Mouse (Mus musculus): ENCODE data around the gene Rpf2. TPM values are rescaled to one million over a fixed set of nuclear protein-coding genes. Genes with fewer than 3 reads are reported as not detected.

Gene Rpf2
- polyA plus RNA-seq (2015; fragmentation: Nextera tagmentation; extraction: Ambion mirVana), result 61.9 and 63.6 TPM in 2 replicates

GRCm38 (mm10) chr10:40246374-40247165, at the start of gene Rpf2:
Rpf2 (minus strand) TSS chr10:40247036.
- WGBS, result under 1% methylated on average over 54 of the region's 54 CpGs
- peak within 1 kb of the TSS; percentile 60 for H3K9ac ChIP-seq
- peak within 1 kb of the TSS; percentile 73 for H3K4me3 ChIP-seq
- H3K27me3 ChIP-seq (replicated peaks), result no peaks in the 10 kb centered on the region
- peaks cover 40% of the 10 kb centered on the region for H3K36me3 ChIP-seq (replicated peaks)
- H3K4me2 ChIP-seq, result peak within 1 kb of the TSS; percentile 76
- no peaks in the 10 kb centered on the region for H3K9me3 ChIP-seq
- peak within 1 kb of the TSS; percentile 84 for H3K27ac ChIP-seq
- peak; percentile 96 for ATAC-seq (replicated peaks)
- peaks cover 17% of the 10 kb centered on the region for H3K4me1 ChIP-seq

DNA sequence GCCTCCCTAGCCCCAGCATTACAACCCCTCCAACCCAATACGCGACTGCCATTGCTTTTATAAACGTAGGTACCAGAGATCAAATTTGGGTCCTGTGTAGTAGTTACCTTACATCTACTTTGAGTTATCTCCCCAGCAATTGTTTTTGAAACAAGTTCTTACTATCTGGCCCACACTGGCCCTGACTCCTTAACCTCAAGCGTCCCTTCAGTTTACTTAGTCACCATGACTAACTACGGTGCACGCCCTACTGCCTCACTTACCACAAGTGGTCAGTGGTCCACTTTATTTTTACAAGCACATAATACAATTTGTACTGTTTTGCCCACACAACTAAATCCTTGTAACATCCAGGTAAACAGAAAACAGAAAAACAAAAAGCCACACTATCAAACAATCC, 45.8 kb upstream of the Rpf2 start:
- Histone ChIP-seq H3K4me2 (no peak overlapping the region), H3K4me1 (0 out of 2 replicates have a peak, but pooled peaks cover 4% of the 10 kb centered on the region), H3K9me3 (no peaks in the 10 kb centered on the region), H3K27ac (no peak overlapping the region), H3K9ac (no peak overlapping the region), H3K36me3 (replicated peaks) (peaks cover 2% of the 10 kb centered on the region; the same call in 1 of the 2 replicates), H3K27me3 (replicated peaks) (no peaks in the 10 kb centered on the region), H3K4me3 (no peak overlapping the region)
- WGBS, result 95% methylated on average over 6 of the region's 6 CpGs
- no peak for ATAC-seq (replicated peaks)

GRCm38 (mm10) chr10:40286767-40287166, 39.9 kb upstream of the Rpf2 start:
- no peak for ATAC-seq (replicated peaks)
- peaks cover 2% of the 10 kb centered on the region; the same call in 1 of the 2 replicates for H3K36me3 ChIP-seq (replicated peaks)
- 94% methylated on average over 1 of the region's 1 CpGs for WGBS
- no peak overlapping the region for H3K27ac ChIP-seq
- H3K27me3 ChIP-seq (replicated peaks), result no peaks in the 10 kb centered on the region
- H3K9ac ChIP-seq, result no peak overlapping the region
- no peak overlapping the region for H3K4me2 ChIP-seq
- no peaks in the 10 kb centered on the region for H3K4me1 ChIP-seq
- no peaks in the 10 kb centered on the region for H3K9me3 ChIP-seq
- no peak overlapping the region for H3K4me3 ChIP-seq

- H3K36me3 ChIP-seq (replicated peaks), result peaks cover 2% of the 10 kb centered on the region; the same call in 1 of the 2 replicates
- no peak overlapping the region for H3K4me3 ChIP-seq
- no peaks in the 10 kb centered on the region for H3K9me3 ChIP-seq
- no peak for ATAC-seq (replicated peaks)
- no peaks in the 10 kb centered on the region for H3K4me1 ChIP-seq
- H3K9ac ChIP-seq, result no peak overlapping the region
- no peaks in the 10 kb centered on the region for H3K27me3 ChIP-seq (replicated peaks)
- H3K27ac ChIP-seq, result no peak overlapping the region
- 72% methylated on average over 1 of the region's 1 CpGs for WGBS
- no peak overlapping the region for H3K4me2 ChIP-seq
These were observed 38.7 kb upstream of the Rpf2 start for GRCm38 (mm10) chr10:40285571-40285970.

DNA sequence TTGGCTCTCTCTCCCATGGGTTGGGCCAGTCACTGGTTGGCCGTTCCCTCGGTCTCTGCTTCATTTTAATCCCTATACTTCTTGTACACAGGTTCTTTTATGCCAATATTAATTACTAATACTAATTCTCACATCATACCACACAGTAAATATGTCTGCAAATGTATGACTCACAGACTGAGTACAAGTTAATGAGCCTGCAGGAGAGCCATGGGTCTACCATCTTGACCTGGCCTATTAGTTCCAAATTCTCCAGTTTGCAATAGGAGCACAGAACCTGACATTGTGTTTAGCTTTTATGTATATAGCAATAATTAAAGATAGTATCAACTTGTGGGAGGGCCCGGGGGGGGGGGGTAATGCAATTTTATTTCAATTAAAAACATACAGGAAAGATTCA, 38.2 kb upstream of the Rpf2 start:
- WGBS, result 93% methylated on average over 3 of the region's 3 CpGs
- ATAC-seq (replicated peaks), result no peak
- H3K27ac ChIP-seq, result no peak overlapping the region

GRCm38 (mm10) chr10:40284179-40284831, 37.5 kb upstream of the Rpf2 start:
- Histone ChIP-seq H3K9ac (no peak overlapping the region), H3K9me3 (no peaks in the 10 kb centered on the region), H3K27me3 (replicated peaks) (no peaks in the 10 kb centered on the region), H3K27ac (no peak overlapping the region), H3K4me1 (no peaks in the 10 kb centered on the region), H3K4me3 (no peak overlapping the region), H3K4me2 (no peak overlapping the region), H3K36me3 (replicated peaks) (no peaks in the 10 kb centered on the region; the same call in 1 of the 2 replicates)
- 75% methylated on average over 10 of the region's 10 CpGs for WGBS
- ATAC-seq (replicated peaks), result peak; percentile 56

More for the DNA sequence above, 38.2 kb upstream of the Rpf2 start:
- Histone ChIP-seq H3K4me1 (no peaks in the 10 kb centered on the region), H3K9ac (no peak overlapping the region), H3K4me2 (no peak overlapping the region), H3K4me3 (no peak overlapping the region), H3K27me3 (replicated peaks) (no peaks in the 10 kb centered on the region), H3K9me3 (no peaks in the 10 kb centered on the region), H3K36me3 (replicated peaks) (no peaks in the 10 kb centered on the region; the same call in 1 of the 2 replicates)

- Histone ChIP-seq H3K9me3 (no peaks in the 10 kb centered on the region), H3K36me3 (replicated peaks) (no peaks in the 10 kb centered on the region; the same call in 1 of the 2 replicates), H3K27ac (no peak overlapping the region), H3K4me2 (no peak overlapping the region), H3K9ac (no peak overlapping the region), H3K4me1 (no peaks in the 10 kb centered on the region), H3K27me3 (replicated peaks) (no peaks in the 10 kb centered on the region), H3K4me3 (no peak overlapping the region)
- WGBS, result 93% methylated on average over 9 of the region's 9 CpGs
- ATAC-seq (replicated peaks), result no peak
These were observed 36.8 kb upstream of the Rpf2 start for GRCm38 (mm10) chr10:40283636-40284035.

GRCm38 (mm10) chr10:40281565-40281964, 34.7 kb upstream of the Rpf2 start:
- Histone ChIP-seq H3K36me3 (replicated peaks) (no peaks in the 10 kb centered on the region), H3K4me2 (no peak overlapping the region), H3K4me3 (no peak overlapping the region), H3K9me3 (no peaks in the 10 kb centered on the region), H3K27ac (no peak overlapping the region), H3K4me1 (no peaks in the 10 kb centered on the region), H3K9ac (no peak overlapping the region), H3K27me3 (replicated peaks) (no peaks in the 10 kb centered on the region)
- ATAC-seq (replicated peaks), result no peak
- 98% methylated on average over 2 of the region's 2 CpGs for WGBS

GRCm38 (mm10) chr10:40278317-40278716, 31.5 kb upstream of the Rpf2 start:
- WGBS, result 75% methylated on average over 5 of the region's 5 CpGs
- no peak for ATAC-seq (replicated peaks)

GRCm38 (mm10) chr10:40275991-40276390, 29.2 kb upstream of the Rpf2 start:
- 85% methylated on average over 7 of the region's 7 CpGs for WGBS
- H3K4me1 ChIP-seq, result no peaks in the 10 kb centered on the region
- no peaks in the 10 kb centered on the region for H3K27me3 ChIP-seq (replicated peaks)
- H3K36me3 ChIP-seq (replicated peaks), result no peaks in the 10 kb centered on the region
- no peak overlapping the region for H3K9ac ChIP-seq
- H3K4me3 ChIP-seq, result no peak overlapping the region
- H3K27ac ChIP-seq, result no peak overlapping the region
- ATAC-seq (replicated peaks), result no peak
- H3K4me2 ChIP-seq, result no peak overlapping the region
- H3K9me3 ChIP-seq, result no peaks in the 10 kb centered on the region

More at GRCm38 (mm10) chr10:40278317-40278716, 31.5 kb upstream of the Rpf2 start:
- no peak overlapping the region for H3K9ac ChIP-seq
- no peak overlapping the region for H3K4me3 ChIP-seq
- no peaks in the 10 kb centered on the region for H3K4me1 ChIP-seq
- no peak overlapping the region for H3K27ac ChIP-seq
- H3K4me2 ChIP-seq, result no peak overlapping the region
- no peaks in the 10 kb centered on the region for H3K27me3 ChIP-seq (replicated peaks)
- H3K9me3 ChIP-seq, result no peaks in the 10 kb centered on the region
- H3K36me3 ChIP-seq (replicated peaks), result no peaks in the 10 kb centered on the region

DNA sequence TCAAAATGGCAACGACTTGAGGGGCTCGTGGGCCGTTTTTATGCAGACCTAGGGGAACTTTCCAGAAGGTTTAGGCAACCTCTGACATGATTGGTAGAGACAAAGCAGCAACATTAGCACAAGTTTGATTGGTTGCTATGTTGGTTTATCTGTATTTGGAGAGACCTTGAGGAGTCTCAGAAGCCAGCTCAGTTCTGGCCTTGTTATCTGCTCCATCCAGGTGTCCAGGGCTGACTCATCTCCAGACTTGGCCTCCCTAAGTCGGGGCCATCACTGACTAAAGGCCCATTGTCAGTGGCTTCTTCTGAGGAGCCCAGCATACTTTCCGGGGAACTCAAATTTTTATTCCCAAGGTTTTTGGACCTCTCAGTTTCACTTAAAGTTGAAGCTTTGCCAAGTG, 27.1 kb upstream of the Rpf2 start:
- Histone ChIP-seq H3K9ac (no peak overlapping the region), H3K4me3 (no peak overlapping the region), H3K27me3 (replicated peaks) (no peaks in the 10 kb centered on the region), H3K27ac (no peak overlapping the region), H3K9me3 (no peaks in the 10 kb centered on the region), H3K36me3 (replicated peaks) (no peaks in the 10 kb centered on the region), H3K4me1 (no peaks in the 10 kb centered on the region), H3K4me2 (no peak overlapping the region)
- no peak for ATAC-seq (replicated peaks)
- 91% methylated on average over 5 of the region's 5 CpGs for WGBS

DNA sequence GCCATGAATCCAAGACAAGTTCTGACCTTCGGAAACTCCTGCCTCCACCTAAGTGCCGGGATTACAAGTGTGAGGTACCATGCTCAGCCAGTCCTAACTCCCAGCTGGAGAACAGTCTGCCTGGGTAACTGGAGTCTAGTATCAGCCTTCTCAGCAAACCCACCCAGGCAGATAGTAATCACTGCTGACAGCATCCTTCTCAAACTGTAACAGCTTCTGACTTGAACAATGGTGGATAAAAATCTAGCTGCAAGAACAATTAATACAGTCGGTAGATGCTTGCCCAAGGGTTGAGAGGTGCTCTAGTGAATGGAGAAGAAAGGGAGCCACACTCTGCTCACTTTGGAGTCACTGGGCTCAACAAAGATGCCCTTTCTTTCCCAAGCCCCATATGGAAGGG, 24.4 kb upstream of the Rpf2 start:
- Histone ChIP-seq H3K4me3 (no peak overlapping the region), H3K4me1 (no peaks in the 10 kb centered on the region), H3K9me3 (no peaks in the 10 kb centered on the region), H3K27ac (no peak overlapping the region), H3K27me3 (replicated peaks) (no peaks in the 10 kb centered on the region), H3K9ac (no peak overlapping the region), H3K36me3 (replicated peaks) (no peaks in the 10 kb centered on the region), H3K4me2 (no peak overlapping the region)
- WGBS, result 77% methylated on average over 3 of the region's 3 CpGs
- ATAC-seq (replicated peaks), result no peak
